Mouse (Mus musculus) gastrocnemius, adult 18-20 months (tissue): Measurements from ENCODE around the gene Atp8a1. TPM values are rescaled to one million over a fixed set of nuclear protein-coding genes. Genes with fewer than 3 reads are reported as not detected.

Experiments used
- DNase-seq: peaks from one replicate; pipeline ENCODE4 v3.0.0; 2021; ENCODE audit warnings: low spot score
- microRNA-seq: library from miRNA; unstranded; fragments of <30 nt; microRNA quantifications from one replicate; pipeline ENCODE4 v1.2.0, GENCODE M21; 2021
- total RNA-seq, 2 experiments: library from RNA; stranded (reverse); gene quantifications; 2 replicates each; pipeline ENCODE4 v1.2.3; 2021

Gene Atp8a1
- total RNA-seq, 2 experiments from 2014 or later: 60.4 to 75.3 TPM

DNA sequence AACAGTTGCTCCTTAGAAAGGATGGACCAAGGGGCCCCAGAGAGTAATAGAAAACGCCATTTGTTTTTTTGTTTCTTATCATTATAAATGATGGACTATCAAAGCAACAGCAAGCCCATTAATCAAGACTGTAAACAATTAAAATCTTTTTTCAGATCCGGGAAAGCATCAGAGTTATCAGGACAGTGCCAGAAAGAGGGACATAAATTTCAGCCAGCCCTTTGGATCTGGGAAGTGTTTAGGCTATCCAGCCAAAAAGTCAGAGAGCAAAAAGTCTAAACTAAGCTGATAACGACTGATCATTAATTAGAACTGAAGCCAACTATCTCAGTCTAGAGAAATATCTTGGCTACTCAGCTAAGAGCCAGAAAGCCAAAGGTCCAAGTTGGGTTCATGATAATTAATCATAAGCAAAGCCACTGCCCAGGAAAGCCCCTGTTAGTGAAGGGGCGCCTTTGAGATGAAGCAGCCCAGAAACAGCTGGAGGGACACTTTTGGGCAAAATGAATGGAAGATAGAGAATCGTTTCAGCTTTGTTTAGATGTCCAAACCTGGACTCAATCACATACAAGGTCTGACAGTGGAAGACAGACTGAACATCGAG lies 274.6 kb downstream of the Atp8a1 start:
- no peak for DNase-seq

Small RNA genes within 50 kb of the gene (microRNA-seq; reads per million reads assigned to microRNA genes)
- not detected for gene Gm23617

Other genes starting within 250 kb of the Atp8a1 start
- 1 to 10 TPM; 1.3 to 2.7 TPM for gene Shisa3, start 239.6 kb downstream of the Atp8a1 start, total RNA-seq
- gene Gm5108, start 94.2 kb upstream of the Atp8a1 start, total RNA-seq: not detected
- not detected for gene Gm21905, start 99.0 kb upstream of the Atp8a1 start, total RNA-seq
- gene Grxcr1, start 184.4 kb upstream of the Atp8a1 start, total RNA-seq: not detected